Mouse (Mus musculus): ENCODE measurements around the gene Khdrbs1. TPM values are rescaled to one million over a fixed set of nuclear protein-coding genes. Genes with fewer than 3 reads are reported as not detected.

The Khdrbs1 gene
- polyA plus RNA-seq, 1 experiment from 2014 or later, result 94.2 TPM

Small RNAs within 50 kb of the gene (microRNA-seq; reads per million reads assigned to microRNA genes)
- not detected for gene Gm28017 (ENCODE audit: borderline number of aligned reads)
- gene Mir7016 (ENCODE audit: borderline number of aligned reads), result 1.2 reads per million

Other genes starting within 250 kb of the Khdrbs1 start
- 488 and 603 TPM in 2 replicates for gene Marcksl1, start 228.7 kb downstream of the Khdrbs1 start, polyA plus RNA-seq (2014; fragmentation: Nextera tagmentation; extraction: Ambion mirVana)
- gene Hdac1, start 199.6 kb downstream of the Khdrbs1 start, polyA plus RNA-seq (2014; fragmentation: Nextera tagmentation; extraction: Ambion mirVana), result 179 and 200 TPM in 2 replicates
- gene Lck, start 168.7 kb downstream of the Khdrbs1 start, polyA plus RNA-seq (2014; fragmentation: Nextera tagmentation; extraction: Ambion mirVana), result 4.7 and 6.4 TPM in 2 replicates
- gene Fam167b, start 163.8 kb downstream of the Khdrbs1 start, polyA plus RNA-seq (2014; fragmentation: Nextera tagmentation; extraction: Ambion mirVana), result 6.4 and 6.9 TPM in 2 replicates
- 288 and 308 TPM in 2 replicates for gene Eif3i, start 141.7 kb downstream of the Khdrbs1 start, polyA plus RNA-seq (2014; fragmentation: Nextera tagmentation; extraction: Ambion mirVana)
- gene Tmem234, start 141.6 kb downstream of the Khdrbs1 start, polyA plus RNA-seq (2014; fragmentation: Nextera tagmentation; extraction: Ambion mirVana), result 166 and 174 TPM in 2 replicates
- gene Dcdc2b, start 128.0 kb downstream of the Khdrbs1 start, polyA plus RNA-seq (2014; fragmentation: Nextera tagmentation; extraction: Ambion mirVana), result 1.7 and 2.4 TPM in 2 replicates
- gene Iqcc, start 123.2 kb downstream of the Khdrbs1 start, polyA plus RNA-seq (2014; fragmentation: Nextera tagmentation; extraction: Ambion mirVana), result 26.6 and 29.3 TPM in 2 replicates
- gene Ccdc28b, start 118.4 kb downstream of the Khdrbs1 start, polyA plus RNA-seq (2014; fragmentation: Nextera tagmentation; extraction: Ambion mirVana), result 49.7 and 50.5 TPM in 2 replicates
- gene Txlna, start 101.2 kb downstream of the Khdrbs1 start, polyA plus RNA-seq (2014; fragmentation: Nextera tagmentation; extraction: Ambion mirVana), result 96.7 and 111 TPM in 2 replicates
- 14.1 and 14.8 TPM in 2 replicates for gene Kpna6, start 69.5 kb downstream of the Khdrbs1 start, polyA plus RNA-seq (2014; fragmentation: Nextera tagmentation; extraction: Ambion mirVana)
- gene Tmem39b, start 45.5 kb downstream of the Khdrbs1 start, polyA plus RNA-seq (2014; fragmentation: Nextera tagmentation; extraction: Ambion mirVana), result 22.1 and 25.0 TPM in 2 replicates
- 306 and 319 TPM in 2 replicates for gene Ptp4a2, start 68.9 kb upstream of the Khdrbs1 start, polyA plus RNA-seq (2014; fragmentation: Nextera tagmentation; extraction: Ambion mirVana)
- 0.08 TPM in 1 of 2 replicates, not detected in the other for gene Spocd1, start 186.9 kb upstream of the Khdrbs1 start, polyA plus RNA-seq (2014; fragmentation: Nextera tagmentation; extraction: Ambion mirVana)
- 4.0 and 6.7 TPM in 2 replicates for gene Adgrb2, start 242.6 kb upstream of the Khdrbs1 start, polyA plus RNA-seq (2014; fragmentation: Nextera tagmentation; extraction: Ambion mirVana)

Measured in embryonic facial prominence, embryonic 14.5 days (tissue).